Mouse (Mus musculus): ENCODE measurements around the gene Th.

Th gene

DNA sequence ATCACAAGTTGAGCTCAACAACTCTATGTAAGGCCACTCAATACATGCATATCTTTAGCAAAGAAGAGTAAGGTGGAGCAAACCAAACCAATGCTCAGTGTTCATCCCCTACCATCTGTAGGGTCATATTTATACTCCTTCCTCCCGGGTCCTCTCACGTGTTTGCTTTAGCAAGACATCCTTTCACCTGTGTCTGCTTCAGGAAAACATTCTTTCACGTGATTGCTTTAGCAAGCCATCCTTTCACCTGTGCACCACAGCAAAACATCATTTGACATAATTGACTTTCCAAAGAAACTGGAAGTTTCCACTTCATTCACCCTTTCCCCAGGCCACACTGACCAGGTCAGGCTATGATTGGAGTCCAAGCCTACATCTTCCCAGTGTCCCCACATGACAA lies at the start of gene Th:
TSS of gene Th (minus strand) at position 101 of the 400 bp plus-strand sequence.
- DNase-seq (ENCODE audit: low spot score), result no peak

DNA sequence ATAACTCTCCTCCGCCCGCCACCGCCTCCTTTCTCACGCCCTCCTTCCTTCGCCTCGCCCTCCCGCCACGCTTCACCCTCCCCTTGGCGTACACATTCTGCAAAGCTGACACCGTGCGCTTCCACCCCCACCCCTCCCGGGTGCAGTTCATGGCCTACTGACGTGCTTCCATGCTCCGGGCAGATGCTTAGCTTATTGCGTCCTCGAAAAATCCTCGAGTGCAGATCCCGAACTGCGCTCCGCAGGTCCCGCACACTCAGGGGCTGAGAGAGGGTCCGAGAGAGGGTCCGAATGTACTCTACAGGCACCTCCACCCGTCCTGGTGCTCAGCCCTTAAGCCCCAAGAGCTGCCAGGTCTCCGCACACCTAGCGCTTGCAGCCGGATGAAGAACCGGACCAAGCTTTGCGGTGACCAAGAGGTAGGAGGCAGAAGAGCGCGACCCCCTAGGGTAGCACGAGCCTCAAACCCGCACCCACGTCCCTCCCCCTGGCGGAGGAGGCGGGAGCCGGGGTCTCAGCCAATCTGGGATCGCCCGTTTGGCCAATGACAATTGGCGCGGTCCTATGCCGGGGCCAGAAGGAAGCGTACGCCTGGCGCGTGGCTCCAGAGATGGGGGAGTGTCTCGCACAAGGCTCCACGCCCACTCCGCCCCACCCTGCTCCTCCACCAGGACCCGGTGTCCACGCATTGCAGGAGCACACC lies 38.0 kb upstream of the Th start, which contains the start of gene Ascl2:
TSS of gene Ascl2 (minus strand) at position 456 of the 703 bp plus-strand sequence.
- DNase-seq (ENCODE audit: low spot score), result peak; percentile 73

DNA sequence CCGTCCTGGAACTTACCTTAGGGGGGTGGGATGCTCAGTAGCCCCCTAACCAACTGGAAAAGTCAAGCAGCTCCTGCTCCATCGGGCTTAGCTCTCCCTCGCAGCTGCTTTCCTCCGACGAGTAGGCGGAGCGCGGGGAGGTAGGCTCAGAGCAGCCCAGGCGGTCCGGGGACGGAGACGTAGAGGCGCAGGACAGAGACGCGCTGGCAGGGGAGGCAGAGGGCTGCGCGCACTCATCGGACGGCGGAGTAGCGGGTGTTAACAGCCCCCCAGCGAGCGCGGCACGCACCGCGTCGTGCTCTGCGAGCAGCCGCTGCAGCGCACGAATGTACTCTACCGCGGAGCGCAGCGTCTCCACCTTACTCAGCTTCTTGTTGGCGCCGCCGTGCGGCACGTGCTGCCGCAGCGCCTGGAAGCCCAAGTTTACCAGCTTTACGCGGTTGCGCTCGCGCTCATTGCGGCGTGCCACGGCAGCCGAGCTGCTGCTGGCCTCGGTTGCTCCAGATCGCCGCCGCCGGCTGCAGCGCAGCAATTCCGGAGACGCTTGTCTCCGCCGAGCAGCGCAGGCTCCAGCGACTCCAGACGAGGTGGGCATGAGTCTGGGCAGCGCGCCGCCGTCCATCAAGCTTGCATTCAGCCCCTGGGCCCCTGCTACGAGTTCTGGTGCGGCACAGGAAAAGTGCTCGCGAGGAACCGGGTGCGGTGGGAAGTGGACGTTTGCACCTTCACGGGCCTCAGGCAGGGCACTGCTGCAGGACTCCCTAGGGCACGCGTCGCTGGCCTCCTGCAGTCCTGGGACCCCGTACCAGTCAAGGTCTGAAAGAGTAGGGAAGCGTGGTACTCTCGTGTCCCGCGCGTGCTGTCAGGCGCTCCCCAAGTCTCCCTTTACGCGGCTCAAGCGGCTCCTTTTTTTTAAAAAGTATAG lies 37.2 kb upstream of the Th start:
- DNase-seq (ENCODE audit: low spot score), result peak; percentile 43

DNA sequence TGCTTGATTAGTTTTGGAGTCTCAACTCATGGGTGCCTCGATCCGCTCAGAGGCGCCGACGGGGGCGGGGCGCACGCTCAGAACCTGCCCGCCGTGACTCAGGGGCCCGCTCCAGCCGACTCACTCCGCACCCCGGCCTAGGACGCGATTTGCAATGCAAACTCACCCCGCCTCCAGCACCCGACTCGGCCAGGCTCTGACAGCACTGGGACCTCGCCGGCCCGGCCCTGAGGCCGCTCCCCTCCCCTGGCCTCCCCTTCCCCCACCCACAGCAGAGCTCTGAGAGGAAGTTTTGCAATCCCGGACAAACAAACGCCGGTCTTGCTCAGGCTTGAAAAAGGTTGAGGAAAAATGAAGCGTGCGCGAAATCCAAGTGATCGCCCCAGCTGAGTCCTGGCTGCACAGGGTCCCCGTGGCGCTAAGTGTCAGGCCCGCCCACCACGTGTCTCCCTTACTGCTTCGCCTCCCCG lies 36.5 kb upstream of the Th start:
- peak; percentile 43 for DNase-seq (ENCODE audit: low spot score)

DNA sequence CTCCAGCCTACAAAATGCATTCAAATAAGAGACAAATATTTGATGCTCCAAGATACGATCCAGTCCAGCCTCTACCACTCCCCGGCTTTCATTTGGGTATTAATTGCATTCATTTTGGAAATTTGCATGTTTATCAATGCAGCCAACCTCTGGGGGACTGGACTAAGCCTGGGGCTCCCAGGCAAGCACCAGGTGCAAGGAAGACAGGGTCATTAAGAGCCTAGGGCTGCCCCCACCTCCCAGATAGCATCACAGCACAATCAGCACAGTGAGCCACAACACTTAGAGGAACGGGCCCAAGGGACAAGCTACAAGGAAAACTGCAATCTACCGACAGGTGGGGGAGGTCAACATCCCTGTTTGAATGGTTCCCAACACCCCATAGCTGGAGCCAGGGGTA lies 28.8 kb upstream of the Th start:
- DNase-seq (ENCODE audit: low spot score), result no peak

DNA sequence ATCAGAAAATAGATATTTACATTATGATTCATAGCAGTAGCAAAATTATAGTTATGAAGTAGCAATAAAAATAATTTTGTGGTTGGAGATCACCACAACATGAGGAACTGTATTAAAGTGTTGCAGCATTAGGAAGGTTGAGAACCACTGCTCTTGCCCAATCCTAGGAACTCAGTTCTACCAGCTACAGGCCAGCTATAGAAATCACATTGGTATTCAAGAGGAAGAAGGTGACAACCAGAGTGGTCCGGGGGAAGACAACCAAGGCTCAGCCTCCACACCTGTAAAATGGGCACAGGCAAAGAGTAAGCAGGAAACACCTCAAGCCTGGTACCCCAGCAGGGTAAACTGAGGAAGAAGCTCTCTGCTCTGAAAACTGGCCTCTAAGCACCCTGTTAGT lies 27.9 kb upstream of the Th start:
- DNase-seq (ENCODE audit: low spot score), result no peak

DNA sequence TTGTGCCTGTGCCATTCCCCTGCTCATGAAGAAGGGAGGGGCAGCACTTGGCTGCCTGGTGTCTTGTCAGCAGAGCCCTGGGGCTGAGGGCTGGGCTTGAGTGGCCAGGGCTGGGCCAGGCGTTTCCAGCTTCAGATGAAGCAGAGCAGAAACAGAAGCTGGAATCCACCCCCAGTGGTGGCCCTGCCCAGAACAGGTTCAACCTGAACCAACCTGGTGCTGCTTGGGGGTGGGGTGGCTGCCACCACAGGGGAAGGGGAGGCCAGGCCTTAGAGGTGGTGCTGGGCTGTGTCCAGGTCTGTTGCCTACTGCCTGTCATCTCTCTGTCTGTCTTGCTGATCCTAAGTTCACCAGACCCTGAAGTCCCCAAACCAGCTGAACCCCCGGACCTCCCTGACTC lies 25.1 kb upstream of the Th start:
- DNase-seq (ENCODE audit: low spot score), result no peak

DNA sequence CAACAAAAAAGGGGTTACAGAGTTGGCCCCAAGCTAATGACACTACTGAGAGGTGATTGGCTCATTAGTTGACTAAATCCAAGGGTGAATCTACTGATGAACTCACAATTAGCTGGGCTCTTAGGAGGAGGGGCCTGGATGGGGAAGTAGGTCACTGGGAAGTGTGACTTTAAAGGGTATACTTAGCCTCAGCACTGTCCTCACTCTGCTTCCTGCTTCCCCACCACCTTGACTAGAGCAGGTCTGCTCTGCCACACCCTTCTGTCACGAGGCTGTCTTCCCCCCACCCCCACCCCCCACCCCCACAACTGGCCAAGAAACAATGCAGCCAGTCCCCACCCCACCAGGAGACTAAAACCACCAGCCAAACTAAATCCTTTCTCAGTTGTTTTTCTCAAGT lies 18.6 kb upstream of the Th start:
- no peak for DNase-seq (ENCODE audit: low spot score)

DNA sequence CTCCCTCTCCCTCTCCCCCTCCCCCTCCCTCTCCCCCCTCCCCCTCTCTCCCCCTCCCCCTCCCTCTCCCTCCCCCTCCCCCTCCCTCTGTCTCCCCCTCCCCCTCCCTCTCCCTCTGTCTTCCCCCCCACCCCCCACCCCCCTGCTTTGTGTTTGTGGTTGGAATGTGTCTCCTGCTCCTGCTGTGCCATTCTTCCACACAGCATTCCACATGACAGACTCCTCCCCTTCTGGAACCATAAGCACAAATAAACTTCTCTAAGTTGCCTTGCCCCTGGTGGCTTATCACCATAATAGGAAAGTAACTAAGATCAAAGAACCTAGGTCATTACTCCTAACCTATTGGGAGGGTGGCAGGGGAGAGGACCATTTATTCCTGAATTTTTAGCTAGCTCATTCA lies 6.7 kb upstream of the Th start:
- DNase-seq (ENCODE audit: low spot score), result no peak

DNA sequence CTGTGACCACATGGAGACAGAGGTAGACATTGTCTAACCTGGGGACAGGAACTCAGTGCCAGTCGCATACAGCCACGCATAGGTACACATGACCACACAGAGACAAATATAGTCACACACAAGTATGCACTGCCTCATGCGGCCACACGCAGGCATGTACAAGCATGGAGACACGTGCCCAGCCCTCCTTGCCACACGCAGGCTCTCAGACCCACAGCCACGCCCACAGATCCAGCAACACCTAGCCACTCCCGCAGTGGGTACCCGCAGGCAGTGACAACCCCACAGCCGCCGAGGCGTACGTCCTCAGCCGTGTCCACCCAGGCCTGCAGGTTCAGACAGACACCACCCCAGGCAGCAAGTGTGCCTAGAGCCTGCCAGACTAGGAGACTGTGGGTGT lies 4.8 kb upstream of the Th start:
- DNase-seq (ENCODE audit: low spot score), result no peak

DNA sequence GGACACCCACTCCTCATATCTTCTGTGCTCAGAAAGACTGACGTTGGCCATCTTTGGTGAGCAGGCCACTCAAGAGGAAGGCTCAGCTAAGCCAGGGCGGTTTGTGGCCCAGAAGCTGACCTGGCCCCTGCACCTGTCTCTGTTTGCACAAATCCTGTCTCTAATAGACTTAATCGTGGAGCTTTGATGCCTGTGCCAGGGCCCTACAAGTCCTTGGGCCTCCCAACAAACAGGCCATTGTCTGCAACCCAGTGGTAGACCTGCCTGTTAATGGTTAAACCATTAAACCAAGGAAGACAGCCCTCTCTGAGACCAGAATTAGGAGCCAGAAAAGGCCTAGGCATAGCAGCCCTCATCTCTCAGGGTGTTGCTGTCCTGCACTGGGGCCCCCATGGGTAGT lies 1.5 kb upstream of the Th start:
- DNase-seq (ENCODE audit: low spot score), result no peak

DNA sequence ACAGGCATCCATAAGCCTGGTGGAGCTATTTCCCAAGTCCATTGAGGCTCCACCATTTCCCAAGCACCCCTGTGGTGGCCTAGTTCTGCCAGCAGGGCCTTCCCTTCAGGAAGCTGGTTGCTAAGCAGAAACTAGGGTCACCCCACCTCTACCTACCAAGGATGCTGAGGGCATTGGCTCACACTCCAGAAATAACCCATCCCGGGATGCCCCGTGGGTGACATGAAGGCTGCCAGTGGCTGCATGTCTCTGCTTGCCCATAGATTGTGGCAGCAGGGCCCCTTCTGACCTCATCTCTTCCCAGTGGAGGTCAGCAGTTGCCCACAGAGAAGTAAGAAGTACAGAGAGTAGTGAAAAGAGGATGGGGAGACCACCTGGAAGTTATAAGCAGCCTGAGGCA lies 1.4 kb downstream of the Th start:
- DNase-seq (ENCODE audit: low spot score), result no peak

DNA sequence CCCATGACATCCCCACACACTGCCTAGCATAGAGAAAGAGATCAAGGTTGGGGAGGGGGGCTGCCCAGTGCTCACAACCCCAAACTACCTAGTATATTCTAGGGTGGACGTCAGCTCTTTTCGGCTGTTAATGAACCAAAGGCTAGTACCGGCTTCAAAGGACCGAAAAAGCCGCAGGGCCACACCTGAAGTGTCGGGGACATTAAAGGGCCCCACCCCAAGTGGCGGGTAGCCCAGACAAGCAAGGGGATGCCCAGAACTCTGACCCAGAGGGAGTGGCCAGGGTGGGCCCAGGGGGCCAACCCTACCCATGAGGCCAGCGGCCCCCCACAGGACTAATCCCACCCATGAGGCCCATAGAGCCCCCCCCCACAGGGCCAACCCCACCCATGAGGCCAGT lies 3.6 kb downstream of the Th start:
- no peak for DNase-seq (ENCODE audit: low spot score)

DNA sequence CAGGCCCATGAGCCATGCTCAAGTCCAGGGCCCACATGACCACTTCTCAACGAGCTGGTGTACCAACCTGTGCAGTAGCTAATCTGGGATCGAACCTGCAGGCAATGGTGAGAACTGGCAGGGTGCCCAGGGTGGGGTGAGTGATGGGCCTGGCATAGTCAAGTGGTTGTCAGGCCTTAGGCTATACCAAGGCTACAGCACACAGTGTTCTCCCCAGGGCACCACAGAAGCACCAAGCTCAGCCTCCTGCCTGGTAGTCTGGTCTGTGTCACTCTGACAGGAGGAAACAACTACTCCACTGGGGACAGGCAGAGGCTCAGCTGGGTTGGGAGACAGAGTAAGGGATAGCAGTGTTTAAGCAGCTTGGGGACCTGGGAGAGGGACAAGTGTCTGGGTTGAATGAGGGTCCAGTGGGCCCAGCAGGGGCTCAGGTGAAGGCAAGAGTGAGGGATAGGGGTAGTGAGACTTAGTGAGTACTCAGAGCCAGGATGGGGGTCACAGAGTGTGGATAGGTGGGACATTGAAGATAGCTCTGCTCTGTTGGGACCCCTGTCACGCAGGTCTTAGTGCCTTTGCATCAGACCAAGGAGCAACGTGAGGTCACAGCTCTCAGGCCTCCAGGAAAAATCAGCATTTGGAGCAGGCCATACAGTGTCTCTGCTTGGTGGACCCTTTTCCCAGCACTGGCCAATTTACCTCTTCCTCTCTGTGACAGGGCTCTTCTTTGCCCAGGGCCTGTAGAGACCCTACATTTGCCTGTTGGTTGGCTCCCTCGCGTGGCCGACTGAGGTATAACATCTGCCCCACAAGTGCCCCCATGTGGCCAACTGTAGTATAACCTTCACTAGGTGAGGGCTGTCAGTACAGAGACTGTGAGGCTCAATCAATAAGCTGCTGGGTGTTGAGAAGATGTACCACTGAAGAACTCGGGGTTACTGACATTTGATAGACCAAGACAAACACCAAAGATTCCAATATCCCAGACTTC lies 12.0 kb downstream of the Th start:
- peak; percentile 80 for DNase-seq (ENCODE audit: low spot score)

DNA sequence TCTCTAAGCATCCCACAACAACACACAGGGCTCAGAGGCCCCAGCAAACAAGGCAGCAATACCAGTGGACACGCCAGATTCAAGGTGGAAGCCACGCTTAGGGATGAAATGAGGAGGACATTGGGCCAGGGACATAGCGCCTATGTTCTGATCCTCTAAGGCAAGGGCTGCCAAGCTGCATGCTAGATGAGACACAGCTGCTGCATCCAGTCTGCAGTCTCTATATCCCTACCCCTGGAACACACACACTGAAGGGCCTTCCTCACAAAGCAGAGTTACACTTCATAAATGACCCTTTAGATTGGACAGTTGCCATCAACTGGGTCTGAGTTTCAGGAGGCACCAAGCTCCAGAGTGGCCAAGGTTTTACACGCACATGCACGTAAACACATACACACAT lies 13.3 kb downstream of the Th start:
- DNase-seq (ENCODE audit: low spot score), result no peak

DNA sequence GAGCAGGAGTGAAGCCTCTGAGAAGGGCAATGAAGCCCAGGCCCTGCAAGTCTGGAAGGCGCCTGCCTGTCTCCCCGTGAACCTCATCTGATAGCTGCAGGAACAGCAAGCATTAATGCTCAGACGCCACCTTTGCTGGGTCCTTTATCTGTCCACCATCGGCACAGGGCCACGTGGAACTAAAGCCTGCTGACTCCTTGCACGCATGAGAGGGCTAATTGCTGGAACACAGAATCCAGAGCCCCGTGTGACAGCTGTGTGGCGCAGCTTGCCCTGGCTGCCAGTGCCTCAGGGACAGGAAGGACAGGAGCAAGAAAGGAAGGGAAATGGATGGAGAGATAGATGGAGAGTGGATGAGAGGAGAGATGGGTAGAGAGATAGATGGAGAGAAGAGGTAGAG lies 14.8 kb downstream of the Th start:
- DNase-seq (ENCODE audit: low spot score), result no peak

DNA sequence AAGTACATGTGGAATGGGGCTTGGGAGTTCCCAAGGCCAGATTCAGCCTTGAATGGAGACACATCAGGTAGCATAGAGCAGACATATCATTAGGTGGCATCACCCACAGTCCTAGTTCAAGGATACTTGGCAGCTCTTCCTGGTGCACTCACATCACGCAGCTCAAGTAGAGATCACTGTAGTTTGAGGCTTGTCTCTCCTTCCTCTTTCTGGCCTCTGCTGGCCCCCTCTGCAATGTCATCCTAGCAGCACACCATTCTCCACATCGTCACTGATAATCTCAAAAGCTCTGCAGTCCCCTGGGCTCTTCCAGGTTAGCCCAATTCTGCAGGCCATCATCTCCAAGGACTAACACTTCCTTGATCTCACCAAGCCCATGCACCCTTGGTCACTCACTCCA lies 19.2 kb downstream of the Th start:
- no peak for DNase-seq (ENCODE audit: low spot score)

DNA sequence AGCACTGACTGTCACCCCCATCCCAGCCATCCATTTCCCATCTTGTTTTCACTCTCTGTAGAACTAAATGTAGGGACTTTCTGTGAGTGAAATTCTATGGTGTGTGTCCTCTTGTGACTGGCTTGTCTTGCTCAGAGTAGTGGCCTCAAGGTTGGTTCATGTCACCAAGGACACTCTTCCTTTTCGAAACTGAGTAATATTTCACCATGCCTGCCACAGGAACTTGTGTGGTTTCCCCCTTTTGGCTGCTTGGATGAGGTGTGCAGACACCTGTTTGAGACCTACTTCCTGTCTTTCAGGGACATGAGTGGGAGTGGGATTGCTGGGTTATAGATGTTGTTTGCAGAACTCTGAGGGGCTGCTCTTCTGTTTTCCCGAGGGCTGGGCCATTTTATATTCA lies 20.8 kb downstream of the Th start:
- DNase-seq (ENCODE audit: low spot score), result no peak

DNA sequence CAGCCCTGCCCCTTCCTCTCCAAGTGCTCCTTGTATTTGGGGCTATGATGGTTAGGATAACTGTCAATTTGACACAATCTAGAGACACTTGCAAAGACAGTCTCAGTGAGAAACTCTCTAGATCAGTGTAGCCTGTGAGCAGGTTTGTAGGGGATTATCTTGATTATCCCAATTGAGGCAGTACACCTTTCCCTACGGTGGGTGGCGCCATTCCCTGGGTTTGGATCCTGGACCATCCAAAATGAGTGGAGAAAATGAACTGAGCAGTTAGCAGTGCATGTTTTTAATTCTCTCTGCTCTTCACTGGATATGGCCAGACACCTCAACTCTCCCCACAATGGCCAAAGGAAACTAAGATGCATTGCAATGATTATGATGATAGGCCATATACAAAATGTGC lies 21.3 kb downstream of the Th start:
- DNase-seq (ENCODE audit: low spot score), result no peak

DNA sequence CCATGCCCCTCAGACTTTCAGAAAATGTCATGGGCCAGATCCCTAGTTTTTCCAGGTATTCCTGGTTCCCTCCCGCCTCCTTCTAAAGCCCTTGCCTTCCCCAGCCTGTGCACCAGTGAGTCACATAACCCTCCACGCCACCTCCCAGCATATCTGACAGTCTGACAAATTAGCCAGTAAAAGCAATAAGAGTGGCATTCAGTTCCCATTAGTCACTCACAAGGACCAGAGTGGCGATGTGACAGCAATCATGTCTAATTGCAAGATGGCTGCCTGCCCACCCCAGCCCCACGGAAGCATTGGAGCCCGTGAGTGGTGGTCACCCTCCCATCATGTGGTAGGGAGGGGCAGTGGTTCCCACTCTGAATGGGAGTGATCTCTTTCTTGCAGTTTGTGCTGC lies 25.3 kb downstream of the Th start:
- no peak for DNase-seq (ENCODE audit: low spot score)

DNA sequence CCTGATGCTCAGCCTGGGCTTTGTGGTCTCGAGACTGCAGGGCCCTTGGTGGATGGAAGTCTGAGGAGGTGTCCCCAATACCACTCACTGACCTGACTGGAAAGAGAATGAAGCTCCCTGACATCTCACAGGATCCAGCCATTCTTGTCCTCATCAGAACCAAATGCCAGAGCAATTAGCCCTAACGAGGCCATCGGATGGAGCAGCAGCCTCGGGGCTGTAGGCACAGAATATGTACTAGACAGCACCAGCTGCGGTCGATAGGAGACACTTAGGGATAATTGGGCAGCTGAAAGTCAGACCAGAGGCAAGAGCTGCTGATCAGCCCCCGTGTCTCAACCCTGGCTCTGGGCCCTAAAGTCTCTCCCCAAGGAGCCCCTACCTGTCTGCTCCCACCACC lies 26.6 kb downstream of the Th start:
- no peak for DNase-seq (ENCODE audit: low spot score)

DNA sequence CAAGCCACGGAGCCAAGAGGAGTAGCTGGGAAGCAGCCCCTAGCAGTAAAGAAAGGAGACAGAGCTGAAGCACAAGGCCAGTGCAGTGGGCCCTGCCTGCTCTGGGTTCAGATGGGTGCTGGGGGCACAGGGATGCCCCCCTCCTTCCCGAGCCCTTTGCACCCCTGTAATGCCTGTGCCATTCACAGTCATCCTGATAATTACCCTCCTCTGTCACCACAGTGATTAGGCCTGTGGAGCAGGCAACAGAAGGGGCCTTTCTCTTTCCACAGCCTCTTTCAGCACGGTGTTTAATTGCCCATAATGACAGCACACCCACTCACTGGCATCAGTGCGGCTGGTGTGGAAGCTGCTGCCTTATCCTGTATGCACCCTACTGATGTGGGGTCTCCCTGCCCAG lies 28.0 kb downstream of the Th start:
- DNase-seq (ENCODE audit: low spot score), result no peak
